Mouse (Mus musculus): ENCODE results near the gene Rimkla.
"Not testable (repeated sequence)": the region's sequence is repeated elsewhere in the genome, so short reads cannot be mapped to it uniquely, and the experiment has no call there.

The Rimkla gene

GRCm38 (mm10) chr4:119492291-119492932 lies at the start of gene Rimkla:
Rimkla (minus strand) TSS chr4:119492628.
- peak; percentile 45 for DNase-seq

GRCm38 (mm10) chr4:119540533-119540890 lies 48.1 kb upstream of the Rimkla start:
- DNase-seq = no peak

GRCm38 (mm10) chr4:119539836-119540532 lies 47.6 kb upstream of the Rimkla start:
- DNase-seq = peak; percentile 50

DNA sequence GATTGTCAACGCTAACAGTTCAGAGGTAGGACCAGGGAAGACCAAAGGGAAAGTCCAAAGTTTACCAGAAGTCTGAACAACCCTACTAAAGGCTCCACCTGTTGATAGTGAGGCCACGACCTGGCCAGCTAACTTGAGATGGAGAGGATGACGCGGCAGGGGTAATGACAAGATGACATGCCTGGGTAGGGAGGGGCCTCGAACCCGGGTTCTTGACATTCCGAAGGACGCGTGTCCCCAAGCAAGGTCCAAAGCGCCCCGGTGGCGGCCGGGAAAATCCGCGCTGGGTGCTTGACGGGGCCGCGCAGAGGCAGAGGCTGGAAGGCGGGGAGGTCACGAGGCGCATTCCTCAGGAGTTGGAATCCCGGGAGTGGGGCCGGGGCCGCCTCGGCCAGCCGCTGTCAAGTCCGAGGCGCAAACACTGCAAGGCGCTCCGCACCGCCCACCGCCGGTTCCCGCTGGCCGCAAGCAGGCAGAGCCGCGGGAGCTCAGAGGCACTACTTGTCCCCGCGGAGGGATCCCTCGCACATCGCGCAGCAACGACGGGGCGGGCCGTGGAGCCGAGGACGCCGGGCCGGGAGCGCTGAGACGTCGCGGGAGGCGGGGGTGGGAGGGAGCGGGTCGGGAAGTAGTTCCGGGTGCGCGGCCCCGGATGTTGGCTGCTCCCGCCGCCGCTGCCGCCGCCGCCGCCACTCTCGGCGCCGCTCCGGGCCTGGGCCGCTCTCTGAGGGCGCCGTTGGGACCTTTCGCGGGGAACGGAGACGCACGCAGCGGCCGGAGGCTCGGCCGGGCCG lies 46.8 kb upstream of the Rimkla start, which contains the start of gene Frg2f1:
Frg2f1 (minus strand) TSS at position 499 of the 794 bp plus-strand sequence.
- peak; percentile 94 for DNase-seq

DNA sequence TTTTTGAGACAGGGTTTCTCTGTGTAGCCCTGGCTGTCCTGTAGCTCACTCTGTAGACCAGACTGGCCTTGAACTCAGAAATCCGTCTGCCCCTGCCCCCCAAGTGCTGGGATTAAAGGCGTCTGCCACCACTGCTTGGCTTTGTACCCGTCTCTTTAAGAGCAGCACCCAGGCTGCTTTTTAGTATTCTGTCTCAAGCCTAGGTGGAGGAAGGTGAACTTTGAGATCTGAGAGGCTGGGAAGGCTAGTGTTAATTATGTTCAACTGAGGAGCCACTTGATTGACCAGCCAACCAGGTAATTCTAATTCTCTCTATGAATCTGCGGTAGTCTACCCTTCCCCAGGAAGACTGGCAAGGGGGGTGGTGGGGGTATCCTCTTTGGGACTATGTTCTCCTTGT lies 45.0 kb upstream of the Rimkla start:
- no peak for DNase-seq

- DNase-seq = not testable (repeated sequence)
Observed at GRCm38 (mm10) chr4:119536615-119537014, 44.2 kb upstream of the Rimkla start, which contains the start of gene Foxj3. Foxj3 (plus strand) TSS chr4:119537004.

DNA sequence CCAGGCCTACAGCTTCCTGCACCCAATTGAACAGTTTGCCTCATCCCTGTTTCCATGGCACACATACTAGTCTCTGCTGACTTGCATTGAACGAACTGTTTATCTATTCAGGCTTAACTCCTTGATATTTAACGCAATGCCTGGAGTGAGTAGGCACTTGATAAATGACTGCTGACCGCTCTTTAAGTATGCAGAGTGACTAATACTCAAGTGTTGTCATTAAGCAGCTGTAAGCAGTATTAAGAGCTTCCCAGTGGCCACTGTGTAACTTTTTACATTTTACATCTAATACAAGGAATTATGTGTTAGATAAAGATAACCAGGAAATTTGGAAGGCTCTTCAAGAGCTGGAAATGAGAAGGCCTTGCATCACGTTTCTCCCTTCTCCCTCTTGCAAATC lies 42.7 kb upstream of the Rimkla start:
- peak; percentile 44 for DNase-seq

- DNase-seq = peak; percentile 60
Observed at GRCm38 (mm10) chr4:119531813-119532212, 39.4 kb upstream of the Rimkla start.

- DNase-seq = no peak
Observed at GRCm38 (mm10) chr4:119526329-119526845, 34.0 kb upstream of the Rimkla start.

DNA sequence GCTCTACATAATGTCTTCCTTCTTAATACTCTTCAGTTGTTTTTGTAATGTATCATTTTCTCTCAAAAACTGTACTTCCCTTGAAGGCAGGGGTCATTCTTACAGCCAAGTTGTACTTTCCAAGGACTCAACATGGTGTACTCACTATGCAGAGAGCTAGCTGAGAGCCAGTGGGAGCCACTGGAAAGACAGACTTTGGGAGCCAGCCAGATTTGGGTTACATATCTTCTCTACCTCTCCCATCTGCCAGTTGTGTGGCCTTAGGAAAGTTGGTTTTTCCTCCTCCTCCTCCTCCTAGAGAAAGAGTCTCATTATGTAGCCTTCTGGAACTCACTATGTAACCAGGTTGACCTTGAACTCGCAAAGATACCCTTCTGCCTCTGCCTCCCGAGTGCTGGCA lies 32.0 kb upstream of the Rimkla start:
- no peak for DNase-seq

DNA sequence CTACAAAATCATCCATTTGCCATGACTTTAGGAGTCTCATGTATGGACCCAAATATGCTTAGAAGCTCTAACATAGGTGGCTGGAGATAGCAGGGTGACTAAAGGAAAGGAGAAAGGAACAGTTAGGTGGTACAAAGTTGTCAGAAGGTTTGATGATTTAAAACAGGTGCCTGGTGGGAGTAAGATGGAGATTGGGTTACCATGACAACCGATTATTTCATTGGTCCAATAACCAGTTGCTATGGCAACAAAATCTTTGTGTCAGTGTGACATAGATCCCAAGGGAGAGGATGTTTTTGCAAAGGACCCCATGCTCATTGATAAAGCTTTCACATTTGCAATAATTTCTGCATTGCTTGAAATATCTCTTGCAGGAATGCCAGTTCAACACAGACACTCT lies 31.6 kb upstream of the Rimkla start:
- DNase-seq = no peak

DNA sequence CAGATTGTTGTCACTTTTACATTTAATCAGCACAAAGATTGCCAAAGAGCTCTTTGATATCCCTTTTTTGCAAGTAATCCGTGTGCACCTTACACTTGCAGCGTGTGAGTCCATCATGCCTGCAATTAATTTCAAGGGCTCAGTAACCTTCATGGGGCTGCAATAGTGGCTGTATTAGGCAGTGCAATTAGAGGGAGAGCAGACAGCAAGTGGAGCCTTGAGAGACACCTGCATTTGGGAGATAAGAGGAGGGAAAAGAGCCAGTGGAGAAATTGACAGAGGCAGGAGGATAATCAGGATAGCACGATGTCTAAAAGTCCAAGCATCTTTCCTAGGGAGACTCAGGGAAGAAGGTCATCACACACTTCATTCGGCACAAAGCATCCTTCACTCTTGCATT lies 31.1 kb upstream of the Rimkla start:
- no peak for DNase-seq

DNA sequence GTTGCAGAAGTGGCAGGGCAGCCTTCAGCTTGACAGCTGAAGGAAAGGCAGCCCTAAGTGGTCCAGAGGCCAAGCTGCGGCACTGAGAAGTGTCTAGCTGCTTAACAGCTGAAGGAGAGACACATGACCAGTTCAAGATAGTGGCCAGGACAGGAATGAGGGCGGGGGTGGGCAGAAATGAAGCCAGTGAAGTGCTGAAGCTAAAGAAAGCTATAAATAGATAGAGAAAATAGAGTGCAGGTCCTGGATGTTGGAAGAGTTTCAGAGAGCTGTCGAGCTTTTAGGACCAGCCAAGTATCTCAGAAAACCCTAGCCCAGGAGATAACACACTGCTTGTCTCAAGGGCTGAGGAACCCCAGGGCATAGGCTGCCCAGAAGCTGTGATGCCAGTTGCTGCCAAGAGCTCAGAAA lies 20.3 kb upstream of the Rimkla start:
- peak; percentile 42 for DNase-seq

GRCm38 (mm10) chr4:119511591-119511990 lies 19.2 kb upstream of the Rimkla start:
- DNase-seq = no peak

DNA sequence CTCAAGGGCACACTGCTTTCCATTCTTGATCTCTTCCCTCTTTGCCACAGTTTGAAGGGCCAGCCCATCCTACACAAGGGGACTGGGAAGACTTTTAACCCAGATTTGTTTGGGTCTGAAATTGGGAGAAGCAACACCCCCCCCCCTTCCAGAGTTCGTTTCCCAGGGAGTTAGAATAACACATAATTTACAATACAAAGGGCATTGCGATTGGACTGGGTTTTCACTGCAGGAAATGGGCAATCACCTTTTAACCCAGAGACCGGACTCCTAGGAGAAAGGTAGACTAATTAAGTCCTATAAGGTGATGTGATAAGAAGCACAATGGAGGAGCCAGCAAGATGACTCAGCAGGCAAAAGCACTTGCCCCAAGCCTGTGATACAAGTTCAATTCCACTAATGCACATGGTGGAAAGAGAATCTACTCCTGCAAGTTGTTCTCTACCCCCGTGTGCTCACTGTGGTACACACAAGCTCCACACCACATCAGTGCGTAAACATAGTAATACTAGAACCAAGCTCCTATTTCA lies 6.0 kb upstream of the Rimkla start:
- DNase-seq = no peak

- no peak for DNase-seq
Observed at GRCm38 (mm10) chr4:119492933-119493327, 502 bp upstream of the Rimkla start.

DNA sequence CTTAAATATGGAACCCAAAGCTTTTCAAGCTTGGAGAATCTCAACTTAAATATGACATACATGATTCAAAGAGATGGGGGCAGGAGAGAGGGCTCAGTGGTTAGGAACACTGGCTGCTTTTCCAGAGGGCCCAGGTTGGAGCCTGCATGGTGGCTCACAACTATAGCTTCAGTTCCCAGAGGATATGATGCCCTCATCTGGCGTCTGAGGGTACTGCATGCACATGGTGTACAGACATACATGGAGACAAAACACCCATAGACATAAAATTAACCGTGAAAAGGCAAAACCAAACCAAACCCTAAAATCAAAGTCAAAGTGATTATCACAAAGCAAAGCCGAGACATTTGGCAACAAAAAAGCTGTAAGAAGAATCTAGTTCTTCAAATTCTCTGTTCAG lies 1.6 kb downstream of the Rimkla start:
- peak; percentile 29 for DNase-seq

DNA sequence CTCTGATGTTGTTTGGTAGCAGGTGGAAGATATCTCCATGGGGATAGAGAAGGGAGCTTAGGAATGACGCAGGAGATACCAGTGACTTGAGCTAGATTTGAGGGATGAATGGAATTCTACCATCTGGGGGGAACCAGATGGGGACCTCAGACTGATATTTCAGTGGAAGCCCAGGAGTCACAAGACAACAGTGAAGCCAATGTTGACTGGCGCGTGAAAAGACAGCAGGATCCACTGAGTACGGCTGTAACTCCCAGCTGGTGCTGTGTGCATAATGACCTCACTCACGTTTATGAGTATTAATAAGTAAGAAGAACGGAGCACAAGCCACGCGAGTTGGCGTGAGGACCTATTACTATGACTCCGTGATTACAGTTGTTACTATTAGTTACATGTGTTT lies 2.8 kb downstream of the Rimkla start:
- DNase-seq = no peak

GRCm38 (mm10) chr4:119484882-119485281 lies 7.5 kb downstream of the Rimkla start:
- no peak for DNase-seq

DNA sequence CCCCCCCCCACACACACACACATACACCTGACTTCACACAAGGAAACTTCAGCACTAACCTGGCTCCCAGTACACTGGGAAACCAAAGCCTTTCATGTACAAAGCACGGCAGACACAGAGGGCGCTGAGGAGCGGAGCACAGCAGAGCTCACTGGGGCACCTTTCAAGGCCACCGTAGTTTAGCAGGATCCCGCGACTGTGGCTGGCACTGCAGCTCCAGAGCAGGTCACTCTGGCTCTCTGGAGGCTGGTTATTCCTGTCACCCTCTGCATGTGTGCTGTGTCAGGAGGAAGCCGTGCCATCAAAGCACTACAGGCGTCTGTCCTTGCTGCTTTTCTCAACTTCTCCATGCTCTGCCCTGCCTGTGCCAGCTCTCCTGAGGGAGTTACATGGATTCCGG lies 9.4 kb downstream of the Rimkla start:
- no peak for DNase-seq

DNA sequence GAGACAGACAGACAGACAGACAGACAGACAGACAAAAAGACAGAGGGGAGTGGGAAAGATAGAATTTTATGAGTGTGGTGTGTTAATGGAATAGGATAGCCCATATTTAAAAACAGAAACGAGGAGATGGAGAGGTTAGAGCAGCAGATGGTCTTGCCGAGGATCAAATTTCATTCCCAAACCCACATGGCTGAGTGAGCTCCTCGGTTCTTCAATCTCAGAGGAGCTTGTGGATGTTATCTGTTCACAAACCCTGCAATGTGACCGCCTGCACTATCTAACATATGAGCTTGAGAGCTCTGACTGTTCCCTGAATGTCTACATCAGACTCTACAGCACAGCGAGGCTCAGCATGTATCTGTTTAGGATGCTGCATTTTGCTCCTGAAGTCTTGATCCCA lies 19.3 kb downstream of the Rimkla start:
- DNase-seq = no peak

- DNase-seq = no peak
Observed at GRCm38 (mm10) chr4:119472545-119472944, 19.9 kb downstream of the Rimkla start.

GRCm38 (mm10) chr4:119467720-119468380 lies 24.6 kb downstream of the Rimkla start:
- DNase-seq = peak; percentile 65

Measured in lung, postnatal 36 days (tissue).